Mouse (Mus musculus) G1E (cell line): ENCODE measurements at regions not wholly inside any gene's neighbourhood (a gene's known extent, or its start where the extent isn't known, plus 50 kb on each side); places are given as distances from the start of the nearest gene placed in this dataset.

Experiments used
- CTCF ChIP-seq: IDR thresholded peaks from 2 replicates; pipeline ENCODE4 v1.5.1; 2012; ENCODE audit warnings: low read depth, low read length, inconsistent platforms, mixed read lengths
- GATA1 ChIP-seq: IDR thresholded peaks from 2 replicates; pipeline ENCODE4 v1.6.1; 2012; ENCODE audit warnings: borderline replicate concordance, low read length, inconsistent platforms, mixed read lengths
- GATA2 ChIP-seq: IDR thresholded peaks from 2 replicates; pipeline ENCODE4 v1.6.1; 2012; ENCODE audit warnings: low read depth, low read length, inconsistent platforms, borderline replicate concordance
- TAL1 ChIP-seq: conservative IDR thresholded peaks from 2 replicates; pipeline ENCODE4 v1.6.1; 2012; ENCODE audit warnings: low read depth, low read length, inconsistent platforms, mixed read lengths

DNA sequence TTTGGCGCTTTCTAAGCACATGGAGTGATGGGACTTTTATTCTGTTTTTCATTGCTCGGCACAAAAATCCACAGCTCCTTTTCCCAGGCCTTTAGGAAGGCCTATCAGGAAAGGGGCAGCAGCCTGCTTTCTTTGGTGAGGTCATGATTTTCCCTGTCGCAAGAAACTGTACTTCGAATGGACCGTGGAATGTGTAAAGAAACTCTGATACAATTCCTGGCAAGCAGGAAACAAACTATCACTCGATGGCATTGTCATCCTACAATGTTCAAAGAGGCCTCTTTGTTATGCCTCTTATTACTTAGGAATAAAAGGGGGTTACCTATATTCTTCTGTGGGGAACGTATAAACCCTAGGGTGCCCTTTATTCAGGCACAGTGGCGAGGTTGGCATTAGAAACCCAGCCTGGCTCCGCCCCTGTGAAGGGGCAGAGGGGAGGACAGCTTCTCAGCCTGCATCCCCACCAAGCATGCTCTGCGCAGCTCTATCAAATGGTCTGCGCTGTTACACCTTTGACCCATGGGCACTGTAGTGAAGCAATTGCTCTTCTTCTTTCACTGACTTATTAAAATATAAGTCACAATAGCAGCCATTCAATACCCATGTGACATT lies 246.5 kb downstream of the Irs2 start:
- TF ChIP-seq TAL1 (no peak), CTCF (no peak), GATA1 (no peak), GATA2 (no peak)
